Mouse (Mus musculus): Measurements from ENCODE around the gene Apcs.

DNA sequence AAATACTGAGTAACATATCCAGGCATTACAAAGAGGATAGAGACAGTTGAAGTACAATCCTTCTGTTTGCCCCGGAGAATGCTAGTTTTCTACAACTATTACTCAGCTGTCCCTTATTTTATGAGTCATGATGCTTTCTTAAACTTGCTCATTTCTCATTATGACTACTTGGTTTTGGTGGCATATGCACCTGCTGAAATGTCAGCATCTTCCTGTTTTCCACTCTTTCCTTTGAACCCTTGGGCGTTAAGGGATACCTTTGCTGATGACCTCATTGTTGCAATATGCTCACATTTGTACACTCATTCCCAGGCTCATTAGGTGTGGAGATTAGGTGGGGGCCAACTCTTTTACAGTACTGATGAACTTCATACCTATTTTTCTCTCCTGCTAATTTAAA is 594 bp upstream of the Apcs start:
- TF ChIP-seq CTCF (IDR thresholded peaks at IDR 0.05) (no peak), EP300 (IDR thresholded peaks at IDR 0.05) (no peak)
